Mouse (Mus musculus): ENCODE measurements at regions not wholly inside any gene's neighbourhood (a gene's known extent, or its start where the extent isn't known, plus 50 kb on each side); places are given as distances from the start of the nearest gene placed in this dataset.

- 44% methylated on average over 8 of the region's 8 CpGs for WGBS
- Histone ChIP-seq H3K9me3 (no peaks in the 10 kb centered on the region), H3K27me3 (replicated peaks; ENCODE audit: low read depth, poor library complexity, severe bottlenecking) (peaks cover 51% of the 10 kb centered on the region), H3K4me1 (peaks cover 44% of the 10 kb centered on the region), H3K4me3 (no peak overlapping the region), H3K27ac (replicated peaks) (no peak overlapping the region), H3K36me3 (replicated peaks) (no peaks in the 10 kb centered on the region)
- DNase-seq (ENCODE audit: low spot score): no peak
Observed at GRCm38 (mm10) chr2:144158256-144158655, 112.2 kb upstream of the Mgme1 start.

GRCm38 (mm10) chr2:144159854-144160331 is 110.6 kb upstream of the Mgme1 start:
- H3K4me3 ChIP-seq: no peak overlapping the region
- peak overlapping the region; percentile 69 for H3K27ac ChIP-seq (replicated peaks)
- peaks cover 56% of the 10 kb centered on the region for H3K4me1 ChIP-seq
- DNase-seq (ENCODE audit: low spot score): no peak
- H3K36me3 ChIP-seq (replicated peaks): no peaks in the 10 kb centered on the region
- H3K9me3 ChIP-seq: no peaks in the 10 kb centered on the region
- peaks cover 66% of the 10 kb centered on the region for H3K27me3 ChIP-seq (replicated peaks; ENCODE audit: low read depth, poor library complexity, severe bottlenecking)
- WGBS: 53% methylated on average over 9 of the region's 9 CpGs

GRCm38 (mm10) chr2:144160434-144160833 is 110.0 kb upstream of the Mgme1 start:
- no peaks in the 10 kb centered on the region for H3K36me3 ChIP-seq (replicated peaks)
- WGBS: 64% methylated on average over 10 of the region's 10 CpGs
- peak overlapping the region; percentile 69 for H3K27ac ChIP-seq (replicated peaks)
- H3K27me3 ChIP-seq (replicated peaks; ENCODE audit: low read depth, poor library complexity, severe bottlenecking): peaks cover 71% of the 10 kb centered on the region
- no peak for DNase-seq (ENCODE audit: low spot score)
- H3K4me1 ChIP-seq: peaks cover 61% of the 10 kb centered on the region
- H3K9me3 ChIP-seq: no peaks in the 10 kb centered on the region
- no peak overlapping the region for H3K4me3 ChIP-seq

GRCm38 (mm10) chr2:144161852-144162251 is 108.6 kb upstream of the Mgme1 start:
- 53% methylated on average over 1 of the region's 1 CpGs for WGBS
- Histone ChIP-seq H3K27me3 (replicated peaks; ENCODE audit: low read depth, poor library complexity, severe bottlenecking) (peaks cover 67% of the 10 kb centered on the region), H3K4me3 (no peak overlapping the region), H3K27ac (replicated peaks) (no peak overlapping the region), H3K4me1 (peaks cover 68% of the 10 kb centered on the region), H3K9me3 (no peaks in the 10 kb centered on the region), H3K36me3 (replicated peaks) (no peaks in the 10 kb centered on the region)
- no peak for DNase-seq (ENCODE audit: low spot score)

- H3K9me3 ChIP-seq: no peaks in the 10 kb centered on the region
- DNase-seq (ENCODE audit: low spot score): peak; percentile 40
- peaks cover 47% of the 10 kb centered on the region for H3K27me3 ChIP-seq (replicated peaks; ENCODE audit: low read depth, poor library complexity, severe bottlenecking)
- peak overlapping the region; percentile 75; the same call in 1 of the 2 replicates for H3K4me3 ChIP-seq
- peaks cover 52% of the 10 kb centered on the region for H3K4me1 ChIP-seq
- H3K27ac ChIP-seq (replicated peaks): peak overlapping the region; percentile 55; the same call in 1 of the 2 replicates
- WGBS: 14% methylated on average over 8 of the region's 8 CpGs
- no peaks in the 10 kb centered on the region for H3K36me3 ChIP-seq (replicated peaks)
Observed at GRCm38 (mm10) chr2:144164102-144164501, 106.4 kb upstream of the Mgme1 start.

GRCm38 (mm10) chr2:144164986-144165821 is 105.3 kb upstream of the Mgme1 start:
- peaks cover 43% of the 10 kb centered on the region for H3K4me1 ChIP-seq
- DNase-seq (ENCODE audit: low spot score): peak; percentile 81
- peaks cover 36% of the 10 kb centered on the region for H3K27me3 ChIP-seq (replicated peaks; ENCODE audit: low read depth, poor library complexity, severe bottlenecking)
- H3K4me3 ChIP-seq: peak overlapping the region; percentile 75
- under 1% methylated on average over 37 of the region's 37 CpGs for WGBS
- H3K9me3 ChIP-seq: no peaks in the 10 kb centered on the region
- no peaks in the 10 kb centered on the region for H3K36me3 ChIP-seq (replicated peaks)
- peak overlapping the region; percentile 90 for H3K27ac ChIP-seq (replicated peaks)

- Histone ChIP-seq H3K27ac (replicated peaks) (peak overlapping the region; percentile 90), H3K9me3 (no peaks in the 10 kb centered on the region), H3K4me1 (peaks cover 33% of the 10 kb centered on the region), H3K27me3 (replicated peaks; ENCODE audit: low read depth, poor library complexity, severe bottlenecking) (peaks cover 31% of the 10 kb centered on the region), H3K4me3 (peak overlapping the region; percentile 75), H3K36me3 (replicated peaks) (no peaks in the 10 kb centered on the region)
- peak; percentile 42 for DNase-seq (ENCODE audit: low spot score)
- 28% methylated on average over 12 of the region's 12 CpGs for WGBS
Observed at GRCm38 (mm10) chr2:144166102-144166750, 104.2 kb upstream of the Mgme1 start.

GRCm38 (mm10) chr2:144169576-144170178 is 100.8 kb upstream of the Mgme1 start:
- H3K4me3 ChIP-seq: no peak overlapping the region
- no peaks in the 10 kb centered on the region for H3K9me3 ChIP-seq
- peaks cover 31% of the 10 kb centered on the region for H3K4me1 ChIP-seq
- H3K27me3 ChIP-seq (replicated peaks; ENCODE audit: low read depth, poor library complexity, severe bottlenecking): peaks cover 8% of the 10 kb centered on the region; the same call in 1 of the 2 replicates
- H3K27ac ChIP-seq (replicated peaks): no peak overlapping the region
- H3K36me3 ChIP-seq (replicated peaks): no peaks in the 10 kb centered on the region
- 80% methylated on average over 4 of the region's 4 CpGs for WGBS
- no peak for DNase-seq (ENCODE audit: low spot score)

- H3K27ac ChIP-seq (replicated peaks): peak overlapping the region; percentile 75
- peaks cover 16% of the 10 kb centered on the region for H3K4me1 ChIP-seq
- no peaks in the 10 kb centered on the region for H3K36me3 ChIP-seq (replicated peaks)
- 18% methylated on average over 9 of the region's 9 CpGs for whole genome bisulfite sequencing
- H3K9me3 ChIP-seq: no peaks in the 10 kb centered on the region
- peak overlapping the region; percentile 42 for H3K4me3 ChIP-seq
- DNase-seq (ENCODE audit: low spot score): peak; percentile 80
- 0 out of 2 replicates have a peak, but pooled peaks cover 2% of the 10 kb centered on the region for H3K27me3 ChIP-seq (replicated peaks; ENCODE audit: low read depth, poor library complexity, severe bottlenecking)
Observed at GRCm38 (mm10) chr2:144172100-144172770, 98.2 kb upstream of the Mgme1 start.

- no peaks in the 10 kb centered on the region for H3K36me3 ChIP-seq (replicated peaks)
- peaks cover 20% of the 10 kb centered on the region for H3K4me1 ChIP-seq
- H3K27me3 ChIP-seq (replicated peaks; ENCODE audit: low read depth, poor library complexity, severe bottlenecking): 0 out of 2 replicates have a peak, but pooled peaks cover 3% of the 10 kb centered on the region
- H3K9me3 ChIP-seq: no peaks in the 10 kb centered on the region
- WGBS: 85% methylated on average over 8 of the region's 8 CpGs
- no peak overlapping the region for H3K4me3 ChIP-seq
- H3K27ac ChIP-seq (replicated peaks): no peak overlapping the region
- no peak for DNase-seq (ENCODE audit: low spot score)
Observed at GRCm38 (mm10) chr2:144173358-144174106, 96.9 kb upstream of the Mgme1 start.

GRCm38 (mm10) chr2:144174366-144175035 is 96.0 kb upstream of the Mgme1 start:
- Histone ChIP-seq H3K4me3 (no peak overlapping the region), H3K27me3 (replicated peaks; ENCODE audit: low read depth, poor library complexity, severe bottlenecking) (0 out of 2 replicates have a peak, but pooled peaks cover 3% of the 10 kb centered on the region), H3K36me3 (replicated peaks) (no peaks in the 10 kb centered on the region), H3K27ac (replicated peaks) (no peak overlapping the region), H3K9me3 (no peaks in the 10 kb centered on the region), H3K4me1 (peaks cover 20% of the 10 kb centered on the region)
- WGBS: 88% methylated on average over 5 of the region's 5 CpGs
- DNase-seq (ENCODE audit: low spot score): no peak
